Mouse (Mus musculus): ENCODE measurements around the gene Erich3.

DNA sequence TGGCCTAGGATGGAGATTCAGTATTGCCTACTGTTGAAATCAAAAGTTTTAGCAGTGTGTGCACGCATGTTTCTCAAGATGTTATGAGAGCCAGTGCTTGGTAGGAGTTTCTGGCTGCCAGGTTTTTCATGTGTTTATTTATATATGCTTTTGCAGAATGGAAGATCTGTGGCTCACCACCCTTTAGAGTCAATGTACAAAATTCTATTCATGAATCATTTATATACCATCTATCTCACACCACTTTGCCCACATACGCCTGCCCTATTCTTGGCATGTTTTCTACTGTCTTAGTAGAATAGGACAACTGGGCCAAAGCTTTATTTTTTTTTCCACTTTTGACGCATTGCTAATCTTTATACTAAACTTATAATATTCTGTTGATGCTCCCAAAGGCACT lies 44.5 kb downstream of the Erich3 start:
- TF ChIP-seq CTCF (IDR thresholded peaks at IDR 0.05; ENCODE audit: low read depth): no peak
- TF ChIP-seq EP300 (IDR thresholded peaks at IDR 0.05; ENCODE audit: low read depth): no peak

All from liver, embryonic 14.5 days (tissue).